Mouse (Mus musculus) B cell, adult 2 months (primary cell): ENCODE measurements around the gene Nit2.
"Not testable (repeated sequence)": the region's sequence is repeated elsewhere in the genome, so short reads cannot be mapped to it uniquely, and the experiment has no call there.

Source experiments
- DNase-seq, 2 experiments: peaks; one replicate each; pipeline ENCODE4 v3.0.0; 2022

The Nit2 gene

GRCm38 (mm10) chr16:57166611-57167513 is at the start of gene Nit2:
Nit2 (minus strand) TSS chr16:57167341.
- peak; percentile 98 for DNase-seq

DNA sequence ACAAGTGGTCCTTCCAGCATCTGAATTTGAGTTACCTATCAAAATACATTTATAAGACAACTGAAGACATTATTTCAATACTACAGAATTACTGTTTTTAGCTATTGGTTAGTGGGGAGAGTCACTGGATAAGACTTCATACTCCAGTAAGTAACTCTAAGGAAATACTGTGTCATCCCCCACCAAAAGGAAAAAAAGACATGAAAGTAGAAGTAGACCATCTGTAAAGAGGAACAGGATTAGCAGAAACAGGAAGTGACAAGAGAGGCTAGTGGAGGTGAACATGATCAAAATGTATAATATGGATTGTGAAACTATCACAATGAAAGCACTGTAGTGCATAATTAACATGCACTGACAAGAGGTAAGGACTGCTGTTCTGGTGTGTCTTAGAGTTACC is 48.8 kb upstream of the Nit2 start:
- DNase-seq: peak in 1 of 2 experiments; percentile 15

DNA sequence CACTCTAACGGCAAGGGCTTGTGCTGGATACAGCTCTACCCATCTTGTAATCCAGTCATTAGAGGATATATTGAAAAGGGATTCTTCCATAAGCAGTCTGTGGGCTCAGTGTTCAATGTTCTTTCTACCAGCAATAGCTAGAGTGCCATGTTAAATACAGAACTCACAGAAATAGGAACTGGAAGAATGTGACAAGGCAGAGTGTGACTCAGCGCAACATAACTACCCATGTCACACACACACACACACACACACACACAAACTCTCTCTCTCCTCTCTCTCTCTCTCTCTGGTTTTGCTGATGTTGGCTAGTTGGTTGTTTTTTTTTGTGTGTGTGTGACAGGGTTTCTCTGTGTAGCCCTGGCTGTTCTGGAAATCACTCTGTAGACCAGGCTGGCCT is 43.9 kb upstream of the Nit2 start:
- DNase-seq: no peak

GRCm38 (mm10) chr16:57208342-57208741 is 41.2 kb upstream of the Nit2 start:
- DNase-seq: no peak

GRCm38 (mm10) chr16:57197281-57197680 is 30.1 kb upstream of the Nit2 start:
- DNase-seq: no peak

- no peak for DNase-seq
Observed at GRCm38 (mm10) chr16:57196590-57196989, 29.4 kb upstream of the Nit2 start.

- no peak for DNase-seq
Observed at GRCm38 (mm10) chr16:57191214-57191613, 24.1 kb upstream of the Nit2 start.

GRCm38 (mm10) chr16:57190390-57190789 is 23.2 kb upstream of the Nit2 start:
- no peak for DNase-seq

GRCm38 (mm10) chr16:57189493-57189892 is 22.4 kb upstream of the Nit2 start:
- DNase-seq: no peak

DNA sequence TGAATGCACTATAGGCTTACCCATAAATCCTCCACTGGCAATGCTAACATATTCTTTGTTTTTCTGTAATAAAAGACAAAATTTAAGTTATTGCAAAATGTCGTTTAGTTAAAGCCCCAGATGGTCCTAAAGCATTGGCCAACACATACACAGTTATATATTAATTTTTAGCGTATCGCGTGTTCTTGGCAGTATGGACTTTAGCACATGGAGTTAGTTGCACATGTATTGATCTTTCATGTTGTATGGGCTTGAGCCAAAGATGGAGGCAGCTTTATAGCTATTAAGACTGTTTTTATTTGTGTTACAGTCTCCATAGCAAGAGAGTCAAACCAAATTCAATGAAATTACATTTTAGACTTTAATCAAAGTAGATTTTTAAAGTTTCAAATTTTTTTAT is 19.5 kb upstream of the Nit2 start:
- no peak for DNase-seq

- no peak for DNase-seq
Observed at GRCm38 (mm10) chr16:57182037-57182436, 14.9 kb upstream of the Nit2 start.

GRCm38 (mm10) chr16:57181180-57181579 is 14.0 kb upstream of the Nit2 start:
- no peak for DNase-seq

DNA sequence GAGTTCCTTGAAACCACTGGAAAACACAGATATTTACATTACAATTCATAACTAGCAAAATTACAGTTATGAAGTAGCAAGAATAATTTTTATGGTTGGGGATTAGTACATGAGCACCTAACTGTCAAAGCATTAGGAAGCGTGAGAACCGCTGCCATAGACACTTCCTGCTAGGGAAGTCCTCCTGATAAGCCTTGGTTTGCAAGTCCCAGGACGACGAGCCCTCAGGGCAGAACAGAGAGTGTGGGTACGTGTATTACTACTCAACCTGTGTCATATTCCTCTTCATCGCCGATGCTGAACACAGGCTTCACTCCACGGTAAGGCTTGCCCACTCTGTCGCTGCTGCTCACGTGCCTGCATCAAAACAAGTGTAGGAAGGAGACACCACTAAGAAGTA is 10.5 kb upstream of the Nit2 start:
- no peak for DNase-seq

DNA sequence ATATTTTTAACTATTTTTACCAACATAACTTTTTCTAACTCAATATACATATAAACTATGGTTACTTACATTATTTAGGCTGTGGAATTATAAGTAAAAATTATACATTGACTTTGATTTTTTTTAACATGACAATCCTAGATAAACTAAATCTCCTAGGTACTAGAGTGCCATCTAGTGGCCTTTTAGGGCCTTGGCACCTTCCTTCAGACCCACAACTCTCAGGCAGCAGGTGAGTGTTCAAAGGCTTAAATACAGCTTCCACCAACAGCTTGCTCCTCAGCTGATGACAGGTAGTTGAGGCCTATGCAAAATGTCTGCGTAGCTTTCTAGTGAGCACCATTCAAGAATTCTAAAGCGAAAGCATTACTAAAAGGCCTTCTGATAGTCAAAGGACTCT is 10.1 kb upstream of the Nit2 start:
- peak; percentile 40 to 52 for DNase-seq

DNA sequence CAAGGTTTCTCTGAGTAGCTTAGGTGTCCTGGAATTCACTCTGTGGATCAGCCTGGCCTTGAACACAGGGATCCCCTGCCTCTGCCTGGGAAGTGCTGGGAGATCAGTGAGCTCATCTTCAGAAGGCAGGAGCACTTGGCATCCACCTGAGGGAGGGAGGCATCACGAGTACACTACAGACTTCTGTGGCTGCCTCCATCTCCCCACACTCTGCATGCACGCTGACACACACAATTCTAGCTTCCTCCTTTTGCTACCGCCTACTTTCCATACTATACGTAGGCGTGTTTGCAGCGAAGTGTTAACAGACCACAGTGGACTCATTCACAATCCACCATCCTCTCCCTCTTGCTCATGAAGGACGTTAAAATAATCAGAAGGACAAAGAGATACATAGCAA is 9.1 kb upstream of the Nit2 start:
- no peak for DNase-seq

DNA sequence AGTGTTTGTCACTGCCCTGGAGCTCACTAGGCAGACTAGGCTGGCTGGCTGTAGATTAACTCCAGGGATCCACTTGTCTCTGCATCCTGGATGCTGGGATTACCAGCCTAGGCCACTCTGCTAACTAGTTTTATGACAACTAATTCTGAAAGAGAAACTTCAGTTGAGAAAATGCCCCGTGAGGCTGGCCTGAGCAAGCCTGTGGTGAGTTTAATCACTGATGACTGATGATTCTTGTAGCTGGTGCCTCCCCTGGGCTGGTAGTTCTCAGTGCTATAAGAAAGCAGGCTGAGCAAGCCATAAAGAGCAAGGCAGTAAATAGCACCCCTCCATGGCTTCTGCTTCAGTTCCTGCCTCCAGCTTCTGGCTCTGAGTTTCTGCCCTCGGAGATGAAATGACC is 8.6 kb upstream of the Nit2 start:
- DNase-seq: no peak

- DNase-seq: not testable (repeated sequence)
Observed at GRCm38 (mm10) chr16:57174480-57174879, 7.3 kb upstream of the Nit2 start.

DNA sequence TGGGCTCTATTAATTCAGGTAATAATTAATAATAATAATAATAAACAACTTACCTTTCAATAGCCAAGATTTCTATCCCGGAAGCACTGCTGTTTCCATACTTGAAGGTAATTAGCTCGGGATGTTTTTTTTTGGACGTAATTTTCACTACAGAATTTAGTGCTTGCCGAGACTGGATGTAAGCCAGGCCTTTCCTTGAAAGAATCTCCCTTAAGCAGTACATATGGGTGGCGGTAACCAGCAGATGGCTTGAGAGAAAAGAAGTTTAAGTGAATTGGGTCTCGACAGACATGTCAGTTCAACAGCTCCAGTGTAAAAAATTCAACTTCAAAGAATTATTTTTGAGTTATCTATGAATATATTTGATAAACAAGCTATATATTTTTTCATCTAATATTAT is 4.4 kb upstream of the Nit2 start:
- DNase-seq: no peak

DNA sequence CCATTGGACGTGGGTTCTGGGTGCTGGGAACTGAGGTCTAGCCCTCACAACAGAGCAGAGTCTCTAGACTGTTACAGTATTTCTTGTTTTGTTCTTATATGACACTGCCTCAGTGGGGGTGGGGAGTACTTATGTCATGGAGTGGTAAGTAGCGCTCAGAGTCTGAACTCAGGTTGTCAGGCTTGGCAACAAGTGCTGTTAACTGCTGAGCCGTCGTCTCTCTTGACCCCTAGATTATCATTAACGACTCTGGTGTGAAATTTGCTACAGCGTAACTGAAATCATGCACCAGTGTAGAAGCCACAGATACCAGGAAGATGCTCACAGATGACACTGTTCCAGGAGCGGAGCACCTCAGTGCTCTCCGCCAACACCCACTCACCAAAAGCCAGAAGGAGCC is 4.0 kb upstream of the Nit2 start:
- DNase-seq: no peak

DNA sequence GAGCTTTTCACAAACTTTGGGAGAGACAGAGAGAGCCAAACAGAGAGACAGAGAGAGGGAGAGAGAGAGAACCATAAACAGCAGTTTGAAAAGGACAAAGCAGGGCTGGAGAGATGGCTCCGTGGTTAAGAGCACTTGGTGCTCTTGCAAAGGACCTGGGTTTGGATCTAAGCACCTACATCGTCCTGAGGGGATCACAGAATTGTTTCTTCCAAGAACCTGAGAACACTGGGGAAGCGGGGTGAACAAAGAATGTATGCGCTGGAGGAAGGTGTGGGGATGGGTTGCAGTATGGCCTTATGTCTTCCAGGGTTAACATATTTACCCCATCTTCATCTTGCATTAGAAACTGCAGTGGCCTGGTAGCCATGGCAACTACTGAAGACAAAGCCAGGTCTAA is 1.1 kb upstream of the Nit2 start:
- DNase-seq: no peak

DNA sequence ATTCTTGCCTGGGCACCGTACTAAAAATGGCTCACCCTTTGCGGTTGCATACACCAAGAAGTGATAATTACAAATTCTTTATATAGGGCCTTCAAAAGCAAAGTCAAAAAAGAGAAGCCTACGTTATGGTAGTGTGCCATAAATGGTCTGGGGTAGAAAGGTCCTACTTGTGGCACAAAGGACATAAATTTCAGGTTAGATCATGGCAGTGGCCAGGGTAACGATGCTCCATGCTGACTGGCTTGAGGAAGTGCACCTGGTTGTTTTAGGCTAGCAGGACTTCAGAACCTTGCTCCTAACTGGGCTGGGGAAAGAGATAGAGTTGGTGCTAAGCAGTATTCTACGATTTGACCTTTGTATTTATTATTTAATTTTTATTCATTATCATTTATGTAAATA is 372 bp upstream of the Nit2 start:
- no peak for DNase-seq

DNA sequence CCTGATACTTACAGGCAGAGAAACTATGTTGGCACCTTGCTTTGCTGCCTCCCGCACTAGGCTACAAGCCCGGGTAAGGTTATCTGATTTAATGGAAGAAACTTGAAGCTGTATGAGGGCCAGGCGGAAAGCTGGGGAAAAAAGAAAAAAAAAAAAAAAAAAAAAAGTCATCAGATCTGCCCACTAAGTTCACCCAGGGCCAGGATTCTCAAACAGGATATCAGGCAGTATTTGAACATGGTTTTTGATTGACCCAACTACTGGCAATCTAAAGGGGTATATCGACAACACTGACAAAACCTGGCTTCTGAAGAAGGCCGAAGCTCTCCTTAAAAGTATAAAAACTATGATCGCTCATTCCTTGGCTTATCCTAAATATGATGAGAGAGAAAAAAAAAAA is 1.1 kb downstream of the Nit2 start:
- DNase-seq: no peak

DNA sequence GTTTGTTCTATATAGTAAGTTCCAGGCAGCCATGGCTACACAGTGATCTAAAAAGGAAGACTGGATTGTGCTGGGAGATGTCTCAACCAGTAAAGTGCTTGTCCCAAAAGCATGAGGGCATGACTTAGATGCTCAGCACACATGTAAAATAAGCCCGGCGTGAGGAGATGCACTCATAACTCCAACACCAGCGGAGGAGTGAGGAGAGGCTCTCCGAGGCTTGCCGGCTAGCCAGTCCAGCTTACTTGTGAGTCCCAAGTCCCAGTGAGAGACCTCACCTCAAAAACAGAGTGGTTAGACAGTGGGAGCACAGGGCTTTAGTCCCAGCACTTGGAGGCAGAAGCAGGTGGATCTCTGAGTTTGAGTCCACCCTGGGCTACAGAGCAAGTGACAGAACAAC is 2.0 kb downstream of the Nit2 start:
- no peak for DNase-seq

- DNase-seq: no peak
Observed at GRCm38 (mm10) chr16:57163694-57164093, 3.4 kb downstream of the Nit2 start.

DNA sequence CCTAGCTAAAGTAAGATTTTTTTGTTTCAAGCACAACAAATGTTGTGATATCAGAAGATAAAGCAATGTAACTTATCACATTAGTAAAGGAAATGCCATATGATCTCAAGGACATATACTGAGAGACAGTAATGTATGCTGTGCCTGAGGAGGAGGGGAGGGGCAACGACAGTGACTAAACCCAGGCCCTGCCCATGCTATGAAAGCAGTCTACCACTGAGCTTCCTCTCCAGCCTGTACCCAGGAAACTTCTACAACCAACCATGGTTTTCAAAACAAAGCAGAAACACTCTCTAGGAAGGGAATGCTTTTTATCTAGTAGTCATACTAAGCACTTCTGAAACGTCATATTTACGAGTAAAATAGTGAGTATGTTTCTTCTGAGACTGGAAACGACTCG is 4.3 kb downstream of the Nit2 start:
- no peak for DNase-seq
